Mouse (Mus musculus) urinary bladder, postnatal 4 days (tissue): ENCODE data around the gene Gm36210.

Source experiments
- DNase-seq, 2 experiments: peaks; one replicate each; pipeline ENCODE4 v3.0.0; 2021 to 2022; ENCODE audit warnings: low spot score in 2 of 2

The Gm36210 gene

DNA sequence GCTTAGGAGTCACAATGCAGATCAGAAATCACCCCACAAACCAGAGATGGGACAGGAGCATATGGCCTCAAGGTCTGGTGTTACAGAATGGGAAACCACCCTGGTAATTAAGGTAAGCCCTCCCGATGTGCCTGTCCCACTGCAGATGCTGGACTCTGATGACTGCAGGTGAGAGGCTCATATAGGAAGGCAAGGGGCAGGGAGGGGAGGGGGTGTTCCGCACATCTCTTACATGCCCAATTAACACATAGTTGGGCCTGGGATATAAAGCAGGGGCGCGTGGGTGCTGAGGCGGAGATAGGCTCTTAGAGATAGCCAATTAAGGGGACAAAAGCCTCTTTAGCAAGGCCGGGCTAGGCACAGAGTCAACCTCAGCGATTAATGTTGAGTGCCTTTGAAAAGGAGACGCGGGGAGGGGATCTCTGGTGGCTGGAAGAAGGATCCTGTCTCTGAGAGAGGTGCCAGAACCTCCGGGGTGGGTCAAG is at the start of gene Gm36210:
Gm36210 (minus strand) TSS at position 51 of the 485 bp plus-strand sequence.
- no peak for DNase-seq

DNA sequence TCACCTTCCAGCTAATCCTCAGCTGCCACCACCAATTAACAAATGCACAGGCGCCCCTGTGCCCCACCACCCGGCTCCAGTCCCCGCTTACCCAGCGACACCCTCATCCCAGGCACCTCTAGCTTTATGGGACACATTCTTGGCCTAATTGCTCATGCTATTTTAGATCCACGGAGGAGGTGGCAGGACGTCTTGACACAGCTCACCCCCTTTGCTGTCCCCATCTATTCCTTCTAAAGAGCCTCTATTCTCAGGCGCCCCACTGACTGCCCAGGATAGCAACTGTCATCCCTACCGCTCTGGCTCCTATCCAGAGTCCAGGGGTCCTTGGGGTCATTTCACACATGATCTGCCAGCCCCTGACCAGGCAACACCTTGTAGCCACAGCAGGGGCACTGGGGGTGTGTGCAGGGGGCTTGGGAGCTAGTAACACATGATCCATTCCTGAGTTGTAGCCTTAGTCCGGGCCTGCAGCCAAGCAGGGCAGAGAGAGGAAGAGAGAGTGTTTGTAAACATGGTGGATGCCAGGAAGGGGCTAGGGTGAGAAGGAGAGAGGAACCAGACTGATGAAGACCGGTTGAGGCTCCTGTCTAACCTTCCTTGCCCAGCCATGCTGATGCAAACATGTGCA is 47.6 kb upstream of the Gm36210 start:
- DNase-seq: no peak

- DNase-seq: no peak
These were observed 44.4 kb upstream of the Gm36210 start for GRCm38 (mm10) chr7:4950561-4951342.

- DNase-seq: no peak
These were observed 42.1 kb upstream of the Gm36210 start for GRCm38 (mm10) chr7:4948386-4948785.

DNA sequence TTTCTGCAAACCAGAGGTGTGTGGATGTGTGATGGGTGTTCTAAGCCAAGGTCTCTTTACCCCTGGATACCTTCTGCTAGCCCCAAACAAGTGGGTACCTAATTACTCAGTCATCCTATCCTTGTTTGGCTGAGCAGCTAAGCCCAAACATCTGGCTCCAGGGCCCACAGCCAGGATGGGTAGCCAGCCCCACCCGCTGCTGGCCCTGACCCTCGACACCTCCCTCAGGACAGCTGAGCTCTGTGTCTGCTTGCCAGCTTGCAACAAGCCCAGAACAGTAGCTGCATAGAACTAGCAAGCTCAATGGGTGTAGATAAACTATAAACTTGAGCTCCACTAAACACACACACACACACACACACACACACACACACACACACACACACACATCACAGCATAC is 41.5 kb upstream of the Gm36210 start:
- DNase-seq: peak in 1 of 2 experiments; percentile 69

DNA sequence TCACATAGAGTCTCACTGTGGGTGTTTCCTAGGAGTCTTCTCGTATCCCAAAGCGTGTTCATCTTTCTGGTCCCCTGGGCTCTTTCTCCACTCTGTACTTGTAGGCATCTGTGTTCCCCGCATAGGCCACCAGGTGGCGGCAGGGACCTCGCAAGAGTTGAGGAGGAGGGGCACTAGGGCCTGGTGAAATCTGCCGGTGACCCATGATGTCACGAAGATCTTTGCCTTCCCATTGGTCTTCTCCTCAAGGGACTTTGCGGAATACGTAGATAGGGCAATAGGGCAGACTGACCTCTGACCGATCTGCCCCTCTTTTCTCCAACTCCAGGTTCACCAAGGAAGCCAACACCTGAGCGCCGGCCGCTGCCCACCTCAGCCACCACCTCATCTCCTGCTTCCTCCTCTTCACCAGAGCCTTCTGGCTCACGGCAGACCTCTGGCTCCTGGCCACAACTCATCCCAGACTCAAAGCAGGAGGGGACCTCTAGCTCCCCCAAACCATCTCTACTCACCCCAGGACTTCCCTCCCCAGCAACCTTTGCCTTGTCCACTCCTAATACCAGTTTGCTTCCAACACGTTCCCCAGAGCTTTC is 37.0 kb upstream of the Gm36210 start:
- DNase-seq: peak; percentile 83 to 94

- DNase-seq: no peak
These were observed 36.4 kb upstream of the Gm36210 start for GRCm38 (mm10) chr7:4942673-4943072.

GRCm38 (mm10) chr7:4940068-4940479 is 33.8 kb upstream of the Gm36210 start:
- peak in 1 of 2 experiments; percentile 83 for DNase-seq

DNA sequence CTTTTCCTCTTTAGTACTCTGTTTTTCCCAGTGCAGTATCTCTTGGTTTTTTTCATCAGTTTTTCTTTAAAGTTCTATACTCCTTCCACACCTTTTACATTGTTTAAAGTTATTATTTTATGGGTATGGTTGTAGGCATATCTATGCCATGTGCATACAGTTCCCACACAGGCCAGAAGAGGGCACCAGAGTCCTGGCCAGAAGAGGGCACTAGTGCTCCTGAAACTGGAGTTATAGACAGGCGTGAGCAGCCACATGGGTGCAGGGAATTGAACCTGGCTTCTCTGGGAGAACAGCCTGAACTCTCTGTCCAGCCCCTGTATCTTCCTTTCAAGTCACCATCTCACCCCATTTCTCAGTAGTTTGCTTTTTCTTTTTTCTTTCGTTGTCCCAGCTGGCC is 32.1 kb upstream of the Gm36210 start:
- no peak for DNase-seq

GRCm38 (mm10) chr7:4937392-4937791 is 31.1 kb upstream of the Gm36210 start:
- DNase-seq: no peak

DNA sequence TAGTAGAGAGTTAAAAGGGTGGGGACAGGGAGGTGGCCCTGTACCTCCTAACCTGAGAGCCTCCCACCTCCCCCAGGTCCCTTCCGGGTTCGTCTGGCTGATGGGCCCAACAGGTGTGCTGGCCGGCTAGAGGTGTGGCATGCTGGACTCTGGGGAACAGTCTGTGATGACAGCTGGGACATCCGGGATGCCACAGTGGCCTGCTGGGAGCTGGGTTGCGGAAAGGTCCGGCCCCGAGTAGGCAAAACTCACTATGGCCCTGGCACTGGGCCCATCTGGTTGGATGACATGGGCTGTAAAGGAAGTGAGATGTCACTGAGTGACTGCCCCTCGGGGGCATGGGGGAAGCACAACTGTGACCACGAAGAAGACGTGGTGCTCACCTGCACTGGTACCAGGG is 30.5 kb upstream of the Gm36210 start:
- no peak for DNase-seq

DNA sequence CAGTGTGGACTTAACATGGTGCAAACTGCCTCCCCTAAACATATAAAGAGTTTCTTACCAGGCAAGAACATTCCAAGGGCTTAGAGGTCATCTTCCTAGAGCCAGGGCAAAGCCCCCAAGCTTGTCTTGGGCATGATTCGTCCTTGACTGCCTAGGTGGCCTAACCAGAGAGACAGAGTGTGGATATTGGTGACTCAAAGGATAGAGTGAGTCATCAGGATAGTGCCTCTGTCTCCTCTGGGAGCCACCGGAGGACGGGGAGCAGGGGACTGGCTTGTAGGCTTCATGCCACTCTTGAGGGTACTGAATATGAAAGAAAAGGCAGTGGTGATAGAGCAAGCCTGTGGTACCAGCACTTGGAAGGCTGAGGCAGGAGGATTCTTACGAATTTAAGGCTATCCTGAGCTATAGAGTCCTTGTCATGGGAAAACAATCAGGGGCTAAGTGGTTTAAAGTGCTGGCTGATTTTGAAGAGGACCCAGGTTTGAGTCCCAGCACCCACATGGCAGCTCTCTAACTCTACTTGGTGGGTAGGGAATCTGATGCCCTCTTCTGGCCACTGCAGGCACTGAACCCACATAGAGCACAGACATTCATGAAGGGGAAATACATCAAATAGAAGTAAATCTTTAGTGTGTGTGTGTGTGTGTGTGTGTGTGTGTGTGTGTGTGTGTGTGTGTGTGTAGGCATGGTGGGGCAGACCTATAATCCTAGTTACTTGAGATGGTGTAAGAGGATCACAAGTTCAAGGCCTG is 28.0 kb upstream of the Gm36210 start:
- DNase-seq: no peak

GRCm38 (mm10) chr7:4933103-4933502 is 26.8 kb upstream of the Gm36210 start:
- DNase-seq: no peak

GRCm38 (mm10) chr7:4928323-4928722 is 22.0 kb upstream of the Gm36210 start:
- no peak for DNase-seq

DNA sequence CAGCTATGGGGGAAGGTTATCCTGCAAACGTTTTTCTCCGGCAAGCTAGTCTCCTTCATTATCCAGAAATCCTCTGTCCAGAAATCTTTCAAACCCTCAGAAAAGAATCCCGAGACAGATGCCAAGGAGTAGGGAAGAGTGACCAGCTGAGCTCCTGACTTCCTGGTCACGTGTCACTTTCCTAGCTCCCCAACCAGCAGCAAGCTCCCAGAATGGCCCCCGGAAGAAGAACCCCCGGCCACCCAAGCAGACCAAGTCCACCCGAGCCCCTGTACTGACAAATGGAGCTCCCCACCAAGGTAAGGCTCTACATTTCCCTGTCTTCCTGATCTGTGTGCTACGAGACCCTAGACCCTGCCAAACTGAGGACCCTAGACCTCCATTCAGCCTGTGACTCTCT is 21.4 kb upstream of the Gm36210 start:
- DNase-seq: no peak

DNA sequence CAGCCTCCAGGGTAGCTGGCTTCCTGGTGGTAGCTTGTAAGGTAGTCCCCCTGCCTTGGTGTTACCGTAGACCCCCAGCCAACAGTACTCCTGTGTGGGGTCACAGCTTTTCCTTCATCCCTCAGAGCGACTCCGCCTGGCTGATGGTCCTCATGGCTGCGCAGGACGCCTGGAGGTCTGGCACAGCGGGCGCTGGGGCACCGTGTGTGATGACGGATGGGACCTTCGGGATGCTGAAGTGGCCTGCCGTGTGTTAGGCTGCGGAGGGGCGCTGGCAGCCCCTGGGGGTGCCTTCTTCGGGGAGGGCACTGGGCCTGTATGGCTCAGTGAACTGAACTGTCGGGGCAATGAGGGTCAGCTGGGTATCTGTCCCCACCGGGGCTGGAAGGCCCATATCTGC is 20.5 kb upstream of the Gm36210 start:
- DNase-seq: no peak

GRCm38 (mm10) chr7:4925441-4926381 is 19.4 kb upstream of the Gm36210 start, which contains the start of gene Ssc5d:
Gene Ssc5d, plus strand, starts transcription at chr7:4925785.
- DNase-seq: peak in 1 of 2 experiments; percentile 65

DNA sequence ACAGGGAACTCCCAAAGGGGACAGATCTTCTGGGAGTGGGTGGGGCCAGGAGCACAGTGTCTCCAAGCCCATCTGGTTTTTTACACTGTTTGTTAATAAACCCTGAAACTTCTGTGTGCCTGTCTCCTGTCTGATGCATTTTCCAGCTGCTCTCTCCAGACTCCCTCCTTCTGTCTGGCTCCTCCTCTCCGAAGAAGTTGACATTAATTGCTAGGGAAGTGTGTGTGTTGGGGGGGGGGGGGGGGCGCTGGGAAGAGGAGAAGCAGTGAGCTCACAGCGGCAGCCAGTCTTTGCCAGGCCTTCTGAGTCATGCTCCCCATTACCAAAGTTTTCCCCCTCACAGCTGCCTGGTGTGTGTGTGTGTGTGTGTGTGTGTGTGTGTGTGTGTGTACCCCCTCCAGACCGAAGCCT is 18.6 kb upstream of the Gm36210 start:
- DNase-seq: no peak

DNA sequence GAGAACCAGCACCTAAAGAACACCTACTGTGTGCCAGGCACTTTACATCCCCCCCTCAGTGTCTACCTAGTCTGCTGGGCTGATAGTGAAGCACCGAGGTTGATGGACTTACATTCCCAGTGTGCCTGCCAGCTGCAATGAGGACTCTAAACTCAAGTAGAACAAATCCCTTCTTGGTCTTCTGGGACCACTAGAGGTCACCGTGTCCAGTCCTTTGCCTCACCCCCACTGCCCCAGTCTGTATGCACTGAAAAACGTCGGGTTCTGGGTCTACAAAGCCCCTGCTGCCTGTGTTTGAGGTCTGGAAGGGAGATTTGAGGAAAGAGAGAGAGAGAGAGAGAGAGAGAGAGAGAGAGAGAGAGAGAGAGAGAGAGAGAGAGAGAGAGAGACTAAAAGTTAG is 18.2 kb upstream of the Gm36210 start:
- DNase-seq: no peak

DNA sequence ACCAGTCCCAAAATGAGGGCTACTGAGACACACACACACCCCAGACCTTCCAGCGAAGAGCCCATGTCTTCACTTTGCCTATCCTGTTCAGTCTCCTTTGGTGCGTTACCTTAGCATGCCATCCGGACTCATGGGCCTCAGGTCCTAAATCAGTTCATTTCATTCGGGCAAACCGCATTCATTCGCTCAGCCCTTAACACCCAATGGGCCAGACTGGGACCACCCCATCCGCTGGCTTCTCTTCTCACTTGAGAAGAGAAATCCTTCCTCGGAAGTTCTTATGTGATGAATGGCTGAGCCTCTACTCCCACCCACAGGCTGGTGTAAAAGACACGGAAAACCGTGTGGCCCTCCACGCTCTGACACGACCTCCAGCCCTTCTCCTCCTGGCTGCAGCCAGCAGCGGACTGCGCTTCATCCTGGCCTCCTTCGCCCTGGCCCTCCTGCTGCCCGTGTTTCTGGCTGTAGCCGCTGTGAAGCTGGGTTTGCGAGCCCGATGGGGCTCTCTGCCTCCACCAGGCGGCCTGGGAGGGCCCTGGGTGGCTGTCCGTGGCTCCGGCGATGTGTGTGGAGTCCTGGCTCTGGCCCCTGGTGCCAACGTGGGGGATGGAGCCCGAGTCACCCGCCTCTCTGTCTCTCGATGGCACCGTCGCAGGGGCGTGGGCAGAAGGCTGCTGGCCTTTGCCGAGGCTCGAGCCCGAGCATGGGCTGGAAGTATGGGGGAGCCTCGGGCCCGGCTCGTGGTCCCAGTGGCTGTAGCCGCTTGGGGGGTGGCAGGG is 17.5 kb upstream of the Gm36210 start:
- no peak for DNase-seq
